Mouse (Mus musculus) G1E (cell line): ENCODE results near the gene Ccnjl. TPM values are rescaled to one million over a fixed set of nuclear protein-coding genes. Genes with fewer than 3 reads are reported as not detected.

Source experiments
- ATAC-seq: 2 replicates; pipeline ENCODE4 v1.8.0; 2016; ENCODE audit warnings: mild to moderate bottlenecking; ENCODE audit not compliant: insufficient number of reproducible peaks, poor library complexity, low FRiP score, severe bottlenecking; ENCODE audit errors: extremely low read depth
- DNase-seq: peaks from one replicate; pipeline ENCODE4 v3.0.0; 2012; ENCODE audit warnings: low spot score
- H3K27me3 ChIP-seq: 2 replicates; pipeline ENCODE4 v1.6.1; 2012; ENCODE audit warnings: mild to moderate bottlenecking, low read length, inconsistent platforms; ENCODE audit not compliant: insufficient read depth
- H3K36me3 ChIP-seq: replicated peaks from 2 replicates; pipeline ENCODE3; 2012; ENCODE audit warnings: mild to moderate bottlenecking, inconsistent platforms
- H3K4me1 ChIP-seq: 2 replicates; pipeline ENCODE4 v1.6.1; 2012; ENCODE audit warnings: low read depth, low read length, inconsistent platforms, mixed read lengths; ENCODE audit not compliant: insufficient read depth
- H3K4me3 ChIP-seq: 2 replicates; pipeline ENCODE4 v1.5.1; 2012; ENCODE audit warnings: low read depth, mild to moderate bottlenecking, inconsistent platforms, low read length, moderate library complexity, mixed read lengths
- H3K9me3 ChIP-seq: replicated peaks from 2 replicates; pipeline ENCODE4 v1.6.1; 2012; ENCODE audit warnings: inconsistent platforms
- CTCF ChIP-seq: IDR thresholded peaks from 2 replicates; pipeline ENCODE4 v1.5.1; 2012; ENCODE audit warnings: low read depth, low read length, inconsistent platforms, mixed read lengths
- GATA1 ChIP-seq: IDR thresholded peaks from 2 replicates; pipeline ENCODE4 v1.6.1; 2012; ENCODE audit warnings: borderline replicate concordance, low read length, inconsistent platforms, mixed read lengths
- GATA2 ChIP-seq: IDR thresholded peaks from 2 replicates; pipeline ENCODE4 v1.6.1; 2012; ENCODE audit warnings: low read depth, low read length, inconsistent platforms, borderline replicate concordance
- POLR2AphosphoS5 ChIP-seq: IDR thresholded peaks from 2 replicates; pipeline ENCODE4 v1.6.1; 2012; ENCODE audit warnings: low read depth, low read length, inconsistent platforms; ENCODE audit not compliant: insufficient replicate concordance
- TAL1 ChIP-seq: conservative IDR thresholded peaks from 2 replicates; pipeline ENCODE4 v1.6.1; 2012; ENCODE audit warnings: low read depth, low read length, inconsistent platforms, mixed read lengths
- polyA plus RNA-seq: library from polyadenylated mRNA; stranded (reverse); fragments of >175 nt; gene quantifications from 2 replicates; pipeline ENCODE4 v1.2.3, GENCODE M21; 2012
- total RNA-seq, 2 experiments: library from RNA; stranded (forward) in 1 of 2; stranded (reverse) in 1 of 2; fragments of 200-1000 nt in 1 of 2; fragments of >200 nt in 1 of 2; fragmentation: Nextera tagmentation in 1 of 2; gene quantifications; 2 replicates each; pipeline ENCODE4 v1.2.3; 2014 to 2017

Gene Ccnjl
- total and polyA plus RNA-seq, 3 experiments: 0.16 TPM; not detected in 2

DNA sequence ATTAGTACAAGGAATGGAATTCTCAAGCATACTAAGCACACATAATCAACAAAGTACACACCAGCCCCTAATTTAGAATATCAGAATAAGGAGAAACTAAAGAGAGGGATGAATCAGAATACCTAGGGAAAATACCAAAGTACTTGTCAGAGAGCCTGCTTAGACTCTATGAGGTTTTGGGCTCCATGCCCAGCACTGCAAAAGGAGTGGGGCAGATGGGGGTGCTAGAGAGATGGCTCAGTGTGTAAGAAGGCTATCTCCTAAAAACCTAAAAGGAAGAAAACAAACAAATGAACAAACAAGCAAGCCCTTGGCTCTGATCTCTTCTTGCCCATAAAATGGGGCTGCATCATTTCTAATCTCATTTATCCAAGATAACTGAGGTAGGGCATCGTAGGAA is 95.8 kb downstream of the Ccnjl start:
- DNase-seq (no peak), ATAC-seq (no peak)
- TF ChIP-seq GATA1: no peak
- no peak for TF ChIP-seq TAL1
- TF ChIP-seq CTCF: no peak
- TF ChIP-seq GATA2: no peak
- TF ChIP-seq POLR2AphosphoS5: no peak
- no peaks in the 10 kb centered on the region for H3K36me3 ChIP-seq
- no peaks in the 10 kb centered on the region for H3K4me1 ChIP-seq
- H3K4me3 ChIP-seq: no peak overlapping the region
- H3K9me3 ChIP-seq: no peaks in the 10 kb centered on the region
- 0 out of 2 replicates have a peak, but pooled peaks cover 3% of the 10 kb centered on the region for H3K27me3 ChIP-seq

- Histone ChIP-seq H3K4me1 (no peaks in the 10 kb centered on the region), H3K4me3 (no peak overlapping the region), H3K9me3 (no peaks in the 10 kb centered on the region), H3K27me3 (0 out of 2 replicates have a peak, but pooled peaks cover 3% of the 10 kb centered on the region), H3K36me3 (no peaks in the 10 kb centered on the region)
- ATAC-seq (no peak), DNase-seq (no peak)
- TF ChIP-seq CTCF: no peak
- TF ChIP-seq POLR2AphosphoS5: no peak
Measured at GRCm38 (mm10) chr11:43626300-43626926, 97.8 kb downstream of the Ccnjl start.

DNA sequence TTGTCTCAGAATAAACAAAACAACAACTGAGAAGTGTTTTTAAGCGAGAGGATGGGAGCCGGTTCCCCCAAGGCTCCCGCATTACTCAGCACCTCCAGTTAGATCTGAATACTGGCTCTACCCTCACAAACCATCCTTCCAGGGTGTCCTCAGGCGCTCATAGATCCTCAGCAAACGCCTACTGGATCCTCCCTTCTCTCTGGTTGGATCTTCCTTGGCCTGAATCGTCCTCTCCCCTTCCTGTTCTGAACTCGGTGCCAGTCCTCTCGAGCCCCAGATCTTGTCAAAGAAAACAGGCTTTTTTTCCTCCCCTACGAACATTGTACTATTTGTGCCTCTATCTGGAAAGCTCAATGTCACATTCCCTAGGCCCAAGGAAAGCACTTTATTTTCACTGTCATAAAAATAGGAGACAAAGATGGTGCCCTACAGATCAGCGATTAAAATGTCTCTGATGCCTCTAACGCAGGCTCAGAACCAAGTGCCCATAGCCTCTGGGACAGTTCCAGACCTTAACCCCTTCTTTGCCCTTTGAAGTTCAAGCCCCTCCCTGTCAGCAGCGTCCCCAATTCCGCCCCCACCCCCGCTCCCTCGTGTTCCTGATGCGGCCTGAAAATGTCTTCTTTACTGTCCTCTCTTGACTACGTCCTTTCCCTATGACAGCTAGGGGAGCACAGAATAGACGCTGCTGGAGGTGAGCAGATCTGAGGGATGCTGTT is 98.5 kb downstream of the Ccnjl start:
- Histone ChIP-seq H3K36me3 (no peaks in the 10 kb centered on the region), H3K9me3 (no peaks in the 10 kb centered on the region), H3K4me1 (no peaks in the 10 kb centered on the region), H3K27me3 (0 out of 2 replicates have a peak, but pooled peaks cover 3% of the 10 kb centered on the region), H3K4me3 (no peak overlapping the region)
- DNase-seq (no peak), ATAC-seq (no peak)
- TF ChIP-seq POLR2AphosphoS5 (no peak), GATA2 (no peak), GATA1 (no peak), TAL1 (no peak), CTCF (no peak)

- Histone ChIP-seq H3K9me3 (no peaks in the 10 kb centered on the region), H3K27me3 (peaks cover 4% of the 10 kb centered on the region), H3K36me3 (no peaks in the 10 kb centered on the region), H3K4me3 (no peak overlapping the region), H3K4me1 (no peaks in the 10 kb centered on the region)
- TF ChIP-seq GATA1 (no peak), TAL1 (no peak), POLR2AphosphoS5 (no peak), GATA2 (no peak), CTCF (no peak)
- no peak for ATAC-seq
- DNase-seq: no peak
Measured at GRCm38 (mm10) chr11:43631645-43632044, 103.1 kb downstream of the Ccnjl start.

DNA sequence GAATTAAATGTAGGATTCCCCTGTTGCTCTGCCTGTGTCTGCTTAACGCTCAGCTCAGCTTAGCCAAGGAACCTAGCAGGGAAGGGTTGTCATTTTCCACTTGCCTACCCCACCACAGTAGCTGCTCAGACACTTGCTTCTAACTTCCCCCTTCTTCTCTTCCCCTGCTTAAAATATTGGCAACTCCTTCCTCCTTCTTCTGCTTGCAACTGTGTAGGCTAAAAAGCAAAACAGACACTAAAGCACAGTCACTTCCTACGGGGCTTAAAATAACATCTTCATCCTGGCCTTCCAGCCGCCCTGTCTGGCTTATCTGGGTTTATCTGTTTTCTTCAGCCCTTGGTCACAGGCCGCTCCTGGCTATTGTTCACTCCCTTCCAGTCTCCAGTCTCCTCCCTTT is 104.0 kb downstream of the Ccnjl start:
- Histone ChIP-seq H3K9me3 (no peaks in the 10 kb centered on the region), H3K36me3 (no peaks in the 10 kb centered on the region), H3K4me1 (no peaks in the 10 kb centered on the region), H3K4me3 (no peak overlapping the region), H3K27me3 (peaks cover 6% of the 10 kb centered on the region)
- ATAC-seq (no peak), DNase-seq (no peak)
- no peak for TF ChIP-seq POLR2AphosphoS5
- no peak for TF ChIP-seq GATA2
- no peak for TF ChIP-seq TAL1
- no peak for TF ChIP-seq CTCF
- TF ChIP-seq GATA1: no peak

GRCm38 (mm10) chr11:43633165-43633564 is 104.6 kb downstream of the Ccnjl start:
- no peaks in the 10 kb centered on the region for H3K9me3 ChIP-seq
- H3K4me1 ChIP-seq: no peaks in the 10 kb centered on the region
- TF ChIP-seq CTCF (no peak), POLR2AphosphoS5 (no peak), GATA1 (no peak), GATA2 (no peak), TAL1 (no peak)
- ATAC-seq: no peak
- no peak overlapping the region for H3K4me3 ChIP-seq
- peaks cover 7% of the 10 kb centered on the region for H3K27me3 ChIP-seq
- no peaks in the 10 kb centered on the region for H3K36me3 ChIP-seq
- DNase-seq: no peak
